Comparison of ENCODE assay signal across 8 mouse cellular contexts in the genomic region with DNA sequence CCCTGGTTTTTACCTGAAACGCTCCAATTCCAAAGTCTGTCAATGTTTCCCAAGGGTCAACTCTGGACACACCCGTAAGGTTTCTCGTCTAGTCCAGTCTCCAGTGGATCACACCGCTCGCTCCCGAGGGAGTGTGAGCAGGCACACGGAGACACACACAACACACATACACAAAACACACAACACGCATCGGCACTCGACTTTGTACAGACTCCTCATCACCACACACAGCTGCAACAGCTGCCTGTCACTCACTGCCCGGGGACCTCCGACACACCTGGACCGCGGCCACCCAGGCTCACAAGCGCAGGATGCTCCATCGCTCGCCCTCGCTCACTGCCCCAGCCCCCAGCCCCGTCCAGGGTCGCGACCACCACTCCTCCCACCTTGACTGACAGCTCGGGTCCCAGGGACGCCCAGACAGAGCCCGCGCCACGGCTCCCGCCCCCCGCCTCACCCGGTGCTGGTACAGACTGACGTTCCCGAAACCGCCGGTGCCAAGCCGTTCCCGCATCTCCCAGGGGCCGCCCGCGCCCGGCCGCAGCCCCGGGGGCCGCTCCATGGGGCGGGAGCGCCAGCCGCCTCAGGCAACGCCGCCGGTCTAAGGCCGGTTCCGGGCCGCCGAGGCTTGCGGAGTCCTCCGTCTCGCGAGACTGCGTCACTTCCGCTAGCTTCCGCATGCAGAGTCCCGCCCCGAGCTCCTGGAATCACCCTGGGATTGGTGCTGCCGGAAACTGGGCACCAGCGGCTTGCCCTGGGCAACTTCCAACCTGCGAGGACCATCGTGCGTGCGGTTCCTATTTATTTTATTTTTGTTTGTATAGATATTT. TPM values are rescaled to one million over a fixed set of nuclear protein-coding genes. Genes with fewer than 3 reads are reported as not detected.
A peak's percentile ranks its signal among the peaks of the same experiment; 100 is the strongest.
DNase-seq lines count a peak whose midpoint lies in the region; ATAC-seq and TF ChIP-seq lines count a peak whose summit lies in the region.

A gene (minus strand): TSS at position 650 of the 830 bp plus-strand sequence.

- H3K9me3 ChIP-seq in MEL (replicated peaks; ENCODE audit: insufficient read depth, low read length) = no peaks in the 10 kb centered on the region
- H3K9me3 ChIP-seq in forebrain, postnatal 0 days (ENCODE audit: low read length) = no peaks in the 10 kb centered on the region
- no peaks in the 10 kb centered on the region for H3K9me3 ChIP-seq in lung, embryonic 15.5 days

- TF ChIP-seq CTCF in MEL (IDR thresholded peaks at IDR 0.05 in 2 of 3, conservative IDR thresholded peaks at IDR 0.05 in 1 of 3; ENCODE audit: control insufficient read depth in 1 of 3, insufficient read depth in 1 of 3, low read depth in 2 of 3, low read length in 3 of 3, poor library complexity in 1 of 3, severe bottlenecking in 1 of 3) = no peak
- no peak for TF ChIP-seq CTCF in cerebellum, adult 2 months (IDR thresholded peaks at IDR 0.05; ENCODE audit: borderline replicate concordance, insufficient read depth, low read depth, low read length)
- no peak for TF ChIP-seq CTCF in forebrain, postnatal 0 days (IDR thresholded peaks at IDR 0.05; ENCODE audit: low read depth)

- H3K4me3 ChIP-seq in MEL (ENCODE audit: control insufficient read depth in 1 of 2, insufficient read depth in 1 of 2, low read depth in 2 of 2, low read length in 2 of 2) = peak within 1 kb of the TSS; percentile 70 to 91
- peak within 1 kb of the TSS; percentile 100 for H3K4me3 ChIP-seq in cerebellum, adult 2 months (replicated peaks; ENCODE audit: insufficient read depth, low read depth, low read length)
- H3K4me3 ChIP-seq in forebrain, postnatal 0 days (ENCODE audit: low read depth, low read length) = peak within 1 kb of the TSS; percentile 96
- peak within 1 kb of the TSS; percentile 99 for H3K4me3 ChIP-seq in lung, embryonic 15.5 days

- peaks cover 12 to 30% of the 10 kb centered on the region in 2 experiments for H3K36me3 ChIP-seq in MEL (ENCODE audit: control insufficient read depth in 1 of 2, insufficient read depth in 2 of 2, low read length in 2 of 2)
- peaks cover 20% of the 10 kb centered on the region for H3K36me3 ChIP-seq in forebrain, postnatal 0 days (ENCODE audit: insufficient read depth)
- peaks cover 20% of the 10 kb centered on the region for H3K36me3 ChIP-seq in lung, embryonic 15.5 days

- H3K9ac ChIP-seq in MEL (ENCODE audit: control insufficient read depth, low read depth, low read length, poor library complexity, severe bottlenecking) = peak within 1 kb of the TSS; percentile 90
- H3K9ac ChIP-seq in forebrain, postnatal 0 days = peak within 1 kb of the TSS; percentile 95
- peak within 1 kb of the TSS; percentile 94 for H3K9ac ChIP-seq in lung, embryonic 15.5 days

- H3K79me2 ChIP-seq in MEL (ENCODE audit: control insufficient read depth, insufficient read depth, low read length, poor library complexity) = peaks cover 32% of the 10 kb centered on the region

- DNase-seq in MEL (ENCODE audit: low read depth, low spot score) = peak; percentile 98
- DNase-seq in cerebellum, adult 2 months = peak; percentile 95
- DNase-seq in forebrain, postnatal 0 days = peak; percentile 97
- peak; percentile 97 for DNase-seq in heart, postnatal 4 days
- peak; percentile 90 to 94 for DNase-seq in layer of hippocampus, adult 8-10 months (ENCODE audit: low spot score in 2 of 2)
- DNase-seq in ovary, adult 18-20 months (ENCODE audit: low spot score) = peak; percentile 91
- peak; percentile 96 for DNase-seq in thymus, postnatal 0 days (ENCODE audit: low spot score)

- WGBS in cerebellum, adult 2 months = under 1% methylated on average over 67 of the region's 67 CpGs
- WGBS in forebrain, postnatal 0 days = under 1% methylated on average over 67 of the region's 67 CpGs
- WGBS in lung, embryonic 15.5 days = under 1% methylated on average over 67 of the region's 67 CpGs

- no peak within 1 kb of the TSS for H3K27ac ChIP-seq in MEL (ENCODE audit: control insufficient read depth, low read depth, low read length)
- H3K27ac ChIP-seq in cerebellum, adult 2 months (ENCODE audit: insufficient read depth, low read length) = peak within 1 kb of the TSS; percentile 53
- peak within 1 kb of the TSS; percentile 72 for H3K27ac ChIP-seq in forebrain, postnatal 0 days (ENCODE audit: low read depth, low read length)
- H3K27ac ChIP-seq in lung, embryonic 15.5 days = peak within 1 kb of the TSS; percentile 39

- peak within 1 kb of the TSS; percentile 84 for H3K4me2 ChIP-seq in forebrain, postnatal 0 days (ENCODE audit: low read depth)
- H3K4me2 ChIP-seq in lung, embryonic 15.5 days = peak within 1 kb of the TSS; percentile 80

- TF ChIP-seq EP300 in MEL (IDR thresholded peaks at IDR 0.05; ENCODE audit: low read depth in 1 of 2, low read length in 2 of 2) = no peak

- no peak for TF ChIP-seq RAD21 in MEL (IDR thresholded peaks at IDR 0.05; ENCODE audit: low read depth, low read length)

- no peaks in the 10 kb centered on the region for H3K27me3 ChIP-seq in MEL (ENCODE audit: control insufficient read depth in 1 of 2, insufficient read depth in 2 of 2, low read length in 2 of 2)
- no peaks in the 10 kb centered on the region for H3K27me3 ChIP-seq in cerebellum, adult 2 months (ENCODE audit: control insufficient read depth, insufficient read depth, low read length)
- no peaks in the 10 kb centered on the region for H3K27me3 ChIP-seq in forebrain, postnatal 0 days (ENCODE audit: insufficient read depth, low read length)
- no peaks in the 10 kb centered on the region for H3K27me3 ChIP-seq in lung, embryonic 15.5 days

- peak; percentile 97 to 98 for TF ChIP-seq POLR2A in MEL (IDR thresholded peaks at IDR 0.05; ENCODE audit: control insufficient read depth in 1 of 2, insufficient read depth in 1 of 2, low read depth in 1 of 2, low read length in 2 of 2, poor library complexity in 1 of 2)
- TF ChIP-seq POLR2A in cerebellum, adult 2 months (IDR thresholded peaks at IDR 0.05; ENCODE audit: borderline replicate concordance, insufficient read depth, low read length) = peak; percentile 75

- peaks cover 14 to 17% of the 10 kb centered on the region in 2 experiments for H3K4me1 ChIP-seq in MEL (ENCODE audit: control insufficient read depth in 1 of 2, insufficient read depth in 2 of 2, low read length in 2 of 2)
- H3K4me1 ChIP-seq in cerebellum, adult 2 months (ENCODE audit: control insufficient read depth, insufficient read depth, low read length) = no peaks in the 10 kb centered on the region; the same call in none of the 2 replicates
- peaks cover 13% of the 10 kb centered on the region for H3K4me1 ChIP-seq in forebrain, postnatal 0 days (ENCODE audit: insufficient read depth)
- peaks cover 12% of the 10 kb centered on the region for H3K4me1 ChIP-seq in lung, embryonic 15.5 days

- peak; percentile 99 for ATAC-seq in forebrain, postnatal 0 days
- ATAC-seq in lung, embryonic 15.5 days (ENCODE audit: borderline replicate concordance, extremely low read depth, low FRiP score, low TSS enrichment) = peak; percentile 97

TF ChIP-seq in MEL, 35 proteins besides CTCF, POLR2A, EP300 and RAD21 (continues in another document):
- TF ChIP-seq CHD2 (IDR thresholded peaks at IDR 0.05; ENCODE audit: low read length) = peak; percentile 97
- peak; percentile 49 for TF ChIP-seq TCF12 (IDR thresholded peaks at IDR 0.05; ENCODE audit: low read depth, low read length)
- peak; percentile 88 for TF ChIP-seq MXI1 (IDR thresholded peaks at IDR 0.05; ENCODE audit: low read depth, low read length)
- TF ChIP-seq ZNF384 (IDR thresholded peaks at IDR 0.05; ENCODE audit: low read depth, low read length) = no peak
- TF ChIP-seq MAFK (IDR thresholded peaks at IDR 0.05; ENCODE audit: borderline replicate concordance, low read depth, low read length) = no peak
- TF ChIP-seq ZKSCAN1 (IDR thresholded peaks at IDR 0.05; ENCODE audit: low read depth, low read length) = no peak
- no peak for TF ChIP-seq ETS1 (IDR thresholded peaks at IDR 0.05; ENCODE audit: low read depth, low read length)
- no peak for TF ChIP-seq MYB (IDR thresholded peaks at IDR 0.05; ENCODE audit: low read depth, low read length)
- TF ChIP-seq USF2 (IDR thresholded peaks at IDR 0.05; ENCODE audit: borderline replicate concordance in 1 of 2, insufficient read depth in 1 of 2, low read depth in 1 of 2, low read length in 2 of 2) = no peak
- peak; percentile 91 for TF ChIP-seq ZMIZ1 (IDR thresholded peaks at IDR 0.05; ENCODE audit: low read depth, low read length)
- no peak for TF ChIP-seq MEF2A (IDR thresholded peaks at IDR 0.05; ENCODE audit: extremely low read depth, insufficient replicate concordance, low read depth, low read length, poor library complexity, severe bottlenecking)
- TF ChIP-seq NRF1 (IDR thresholded peaks at IDR 0.05; ENCODE audit: insufficient read depth, low read depth, low read length, poor library complexity, severe bottlenecking) = no peak
- no peak for TF ChIP-seq E2F4 (IDR thresholded peaks at IDR 0.05; ENCODE audit: borderline replicate concordance, low read depth, low read length)
- TF ChIP-seq NELFE (IDR thresholded peaks at IDR 0.05; ENCODE audit: low read depth, low read length) = peak; percentile 95
- no peak for TF ChIP-seq TAL1 (IDR thresholded peaks at IDR 0.05; ENCODE audit: low read length)
- peak; percentile 94 for TF ChIP-seq ELF1 (IDR thresholded peaks at IDR 0.05; ENCODE audit: low read depth, low read length)
- TF ChIP-seq BHLHE40 (IDR thresholded peaks at IDR 0.05; ENCODE audit: borderline replicate concordance, low read depth, low read length) = no peak
- no peak for TF ChIP-seq USF1 (IDR thresholded peaks at IDR 0.05; ENCODE audit: low read depth, low read length)
- TF ChIP-seq HCFC1 (IDR thresholded peaks at IDR 0.05; ENCODE audit: low read depth, low read length) = peak; percentile 89
- no peak for TF ChIP-seq JUND (IDR thresholded peaks at IDR 0.05; ENCODE audit: low read depth, low read length)
- no peak for TF ChIP-seq SMC3 (IDR thresholded peaks at IDR 0.05; ENCODE audit: low read depth, low read length)
- peak; percentile 72; the same call in 1 of the 2 replicates for TF ChIP-seq MYC (IDR thresholded peaks at IDR 0.05; ENCODE audit: low read depth, low read length)
- peak; percentile 81 for TF ChIP-seq MAX (IDR thresholded peaks at IDR 0.05; ENCODE audit: low read length)

RNA-seq across cellular contexts. Expression of the gene that starts here (rescaled TPM):
- total RNA-seq in MEL (2012; rRNA removed) = 55.9 and 58.3 TPM in 2 replicates
- polyA plus RNA-seq in MEL (2012; ENCODE audit: insufficient read depth in 1 of 2, insufficient read length in 2 of 2, low read depth in 1 of 2, low replicate concordance in 2 of 2, missing spikeins in 1 of 2) = 100 to 1,000 TPM in 1 of 2 experiments, 10 to 100 TPM in 1; 50.5 to 463 TPM
- 78.8 and 82.7 TPM in 2 replicates for polyA plus RNA-seq in cerebellum, adult 2 months (2012; rRNA removed)
- 58.9 and 72.8 TPM in 2 replicates for total RNA-seq in forebrain, postnatal 0 days (2014; rRNA removed)
- polyA plus RNA-seq in forebrain, postnatal 0 days (2015; fragmentation: Nextera tagmentation; extraction: Ambion mirVana) = 16.1 and 25.2 TPM in 2 replicates
- 10 to 100 TPM; 33.4 to 33.9 TPM for total RNA-seq in heart, postnatal 4 days (2021)
- 10 to 100 TPM; 42.6 to 64.1 (median 51.9) TPM for total RNA-seq in layer of hippocampus, adult 8-10 months (2022)
- polyA plus RNA-seq in lung, embryonic 15.5 days (2015; fragmentation: Nextera tagmentation; extraction: Ambion mirVana) = 37.1 and 40.8 TPM in 2 replicates
- polyA plus RNA-seq in thymus, postnatal 0 days (2015; fragmentation: Nextera tagmentation; extraction: Ambion mirVana) = 35.4 and 42.2 TPM in 2 replicates
